Comparison of ENCODE assay signal across 17 mouse cellular contexts in genomic region chr14:36525591-36526037, GRCm38 (mm10).
DNase-seq lines count a peak whose midpoint lies in the region; ATAC-seq lines count a peak whose summit lies in the region.
"Had no signal": no experiment of that assay in that cellular context is flagged by ENCODE, and none has a peak within 500 bp of the region (broad histone marks: within the 10 kb centered on the region; RNA-seq: fewer than 3 reads in every experiment).

No protein-coding gene starts in this region.

- H3K36me3 ChIP-seq in hindbrain, embryonic 16.5 days (ENCODE audit: control insufficient read depth, insufficient read depth, low read length) = no peaks in the 10 kb centered on the region
- H3K36me3 ChIP-seq in hindbrain, embryonic 11.5 days (ENCODE audit: control insufficient read depth, insufficient read depth, low read length) = no peaks in the 10 kb centered on the region
- H3K36me3 ChIP-seq: hindbrain, embryonic 10.5 days; limb, embryonic 10.5 days; liver, embryonic 15.5 days had no signal

- no peaks in the 10 kb centered on the region; the same call in 1 of the 2 replicates for H3K4me1 ChIP-seq in hindbrain, embryonic 16.5 days (ENCODE audit: control insufficient read depth, insufficient read depth, low read depth, low read length)
- H3K4me1 ChIP-seq in hindbrain, embryonic 11.5 days (replicated peaks; ENCODE audit: control insufficient read depth, insufficient read depth, low read length) = no peaks in the 10 kb centered on the region
- H3K4me1 ChIP-seq: hindbrain, embryonic 10.5 days; limb, embryonic 10.5 days; liver, embryonic 15.5 days had no signal

- H3K9me3 ChIP-seq in hindbrain, embryonic 16.5 days (ENCODE audit: control insufficient read depth, low read length) = no peaks in the 10 kb centered on the region
- H3K9me3 ChIP-seq in hindbrain, embryonic 11.5 days (ENCODE audit: control insufficient read depth, low read length) = no peaks in the 10 kb centered on the region
- H3K9me3 ChIP-seq: hindbrain, embryonic 10.5 days; limb, embryonic 10.5 days; liver, embryonic 15.5 days had no signal

- H3K4me3 ChIP-seq in hindbrain, embryonic 16.5 days (ENCODE audit: low read length) = no peak overlapping the region
- no peak overlapping the region for H3K4me3 ChIP-seq in hindbrain, embryonic 11.5 days (ENCODE audit: low read depth, low read length)
- H3K4me3 ChIP-seq: hindbrain, embryonic 10.5 days; limb, embryonic 10.5 days; liver, embryonic 15.5 days had no signal

- ATAC-seq in hindbrain, embryonic 16.5 days = peak; percentile 76; the same call in 1 of the 2 replicates
- ATAC-seq in hindbrain, embryonic 11.5 days (ENCODE audit: low FRiP score) = no peak

- H3K27ac ChIP-seq in hindbrain, embryonic 16.5 days (ENCODE audit: low read depth, low read length) = no peak overlapping the region
- H3K27ac ChIP-seq in hindbrain, embryonic 11.5 days (ENCODE audit: low read depth, low read length) = no peak overlapping the region
- H3K27ac ChIP-seq: hindbrain, embryonic 10.5 days; limb, embryonic 10.5 days; liver, embryonic 15.5 days had no signal

- H3K9ac ChIP-seq in hindbrain, embryonic 16.5 days (ENCODE audit: low read depth, low read length) = no peak overlapping the region
- H3K9ac ChIP-seq in hindbrain, embryonic 11.5 days (ENCODE audit: low read depth, low read length) = no peak overlapping the region
- H3K9ac ChIP-seq: liver, embryonic 15.5 days had no signal

- no peak overlapping the region for H3K4me2 ChIP-seq in hindbrain, embryonic 16.5 days (ENCODE audit: low read length)
- H3K4me2 ChIP-seq in hindbrain, embryonic 11.5 days (replicated peaks; ENCODE audit: low read depth, low read length) = no peak overlapping the region
- H3K4me2 ChIP-seq: heart, embryonic 11.5 days; liver, embryonic 15.5 days had no signal

- intact Hi-C loops in left cerebral cortex, postnatal 14 days (cut with DNase I) = no loop called here

- no peaks in the 10 kb centered on the region for H3K27me3 ChIP-seq in hindbrain, embryonic 16.5 days (replicated peaks; ENCODE audit: control insufficient read depth, insufficient read depth, low read length)
- H3K27me3 ChIP-seq in hindbrain, embryonic 11.5 days (ENCODE audit: control insufficient read depth, insufficient read depth, low read length) = no peaks in the 10 kb centered on the region
- H3K27me3 ChIP-seq: liver, embryonic 15.5 days had no signal

- no peak for DNase-seq in hindbrain, embryonic 11.5 days (ENCODE audit: low spot score)
- DNase-seq in Muller cell, postnatal 12 days (ENCODE audit: inconsistent ontology term) = peak; percentile 11
- DNase-seq in frontal cortex, postnatal 36 days (ENCODE audit: low spot score in 2 of 2) = peak; percentile 63 to 81
- peak; percentile 28 to 67 for DNase-seq in left cerebral cortex, postnatal 14 days (ENCODE audit: low spot score in 2 of 2)
- no peak for DNase-seq in adrenal gland, adult (ENCODE audit: inconsistent age in 2 of 2, low spot score in 1 of 2)
- no peak for DNase-seq in thymus, postnatal 0 days (ENCODE audit: low spot score)
- no peak for DNase-seq in kidney, adult 8-10 months
- DNase-seq: adrenal gland, postnatal 36 days; cerebellum, adult 2 months; gastrocnemius, postnatal 14 days; kidney, adult 18-20 months; lung, postnatal 36 days had no signal

Comparison
In these comparisons a context has a peak if more than half of its experiments do, and no peak if none do; other contexts are left out.
1. DNase-seq: peak in Muller cell, postnatal 12 days (single experiment), frontal cortex, postnatal 36 days (2 of 2) and left cerebral cortex, postnatal 14 days (2 of 2); none in hindbrain, embryonic 11.5 days (single experiment), adrenal gland, adult (0 of 2), thymus, postnatal 0 days (single experiment) and kidney, adult 8-10 months (0 of 2).